Mouse (Mus musculus): ENCODE results near the gene Nfib. TPM values are rescaled to one million over a fixed set of nuclear protein-coding genes. Genes with fewer than 3 reads are reported as not detected.

The Nfib gene
- total and polyA plus RNA-seq, 3 experiments, result not detected

DNA sequence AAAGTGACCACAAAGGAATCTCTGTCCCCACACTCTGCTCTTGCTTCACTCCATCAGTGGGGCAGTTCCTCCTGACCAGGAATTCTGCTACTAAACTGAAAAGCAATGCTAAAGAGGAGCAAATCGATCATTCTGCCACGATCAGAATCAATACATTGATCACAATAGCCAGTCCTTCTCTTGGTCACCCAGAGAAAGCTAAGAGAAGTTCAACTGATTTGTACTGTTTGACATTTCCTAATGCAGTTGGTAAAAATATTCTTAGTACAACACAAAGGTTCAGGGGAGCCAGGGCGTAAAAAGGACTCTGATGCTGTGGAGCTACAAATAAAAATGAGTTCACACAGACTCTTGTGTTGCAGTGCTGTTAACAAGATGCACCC, 234.6 kb downstream of the Nfib start:
- Histone ChIP-seq H3K27ac (ENCODE audit: control insufficient read depth, low read depth, low read length) (no peak overlapping the region), H3K9me3 (replicated peaks; ENCODE audit: insufficient read depth, low read length) (no peaks in the 10 kb centered on the region), H3K4me1 (ENCODE audit: control insufficient read depth in 1 of 2, insufficient read depth in 2 of 2, low read length in 2 of 2) (no peaks in the 10 kb centered on the region), H3K4me3 (ENCODE audit: control insufficient read depth in 1 of 2, insufficient read depth in 1 of 2, low read depth in 2 of 2, low read length in 2 of 2) (no peak overlapping the region), H3K36me3 (ENCODE audit: control insufficient read depth in 1 of 2, insufficient read depth in 2 of 2, low read length in 2 of 2) (no peaks in the 10 kb centered on the region), H3K79me2 (ENCODE audit: control insufficient read depth, insufficient read depth, low read length, poor library complexity) (no peaks in the 10 kb centered on the region), H3K9ac (ENCODE audit: control insufficient read depth, low read depth, low read length, poor library complexity, severe bottlenecking) (no peak overlapping the region), H3K27me3 (ENCODE audit: control insufficient read depth in 1 of 2, insufficient read depth in 2 of 2, low read length in 2 of 2) (no peaks in the 10 kb centered on the region)
- no peak for DNase-seq (ENCODE audit: low read depth, low spot score)
- TF ChIP-seq USF1 (IDR thresholded peaks at IDR 0.05; ENCODE audit: low read depth, low read length), result no peak
- TF ChIP-seq SIN3A (IDR thresholded peaks at IDR 0.05; ENCODE audit: low read length), result no peak

DNA sequence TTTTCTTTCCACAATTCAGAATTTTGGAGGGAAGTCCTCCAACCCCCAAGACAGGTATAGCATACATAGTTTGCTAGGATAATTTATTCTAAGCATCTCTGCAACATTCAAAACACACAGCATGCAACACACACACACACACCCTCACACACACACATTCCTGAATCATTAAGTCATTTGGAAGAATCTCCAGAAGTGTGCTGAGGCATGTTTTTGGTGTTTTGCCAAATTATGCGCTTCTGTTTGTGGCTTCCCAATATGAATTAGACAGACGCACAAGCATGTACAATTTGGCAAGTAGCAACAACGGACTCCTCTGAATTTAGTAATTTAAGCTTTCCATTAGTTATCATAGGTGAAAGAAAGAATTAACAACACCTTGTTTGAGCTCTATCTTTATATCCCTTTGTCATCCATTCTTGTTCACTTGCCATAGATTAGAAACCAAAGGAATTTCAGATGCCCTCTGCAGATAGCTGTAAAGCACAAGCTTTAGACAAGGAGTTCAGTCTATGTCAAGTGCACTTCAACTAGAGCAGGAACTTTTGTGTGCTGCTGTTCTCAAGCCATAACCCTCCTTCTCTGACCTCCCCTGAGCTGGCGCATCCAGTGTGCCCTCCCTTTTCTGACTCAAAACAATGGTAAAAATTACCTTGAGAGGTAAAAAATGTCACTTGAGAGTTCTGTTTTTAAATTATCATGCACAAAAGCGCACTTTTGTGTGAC, 235.2 kb downstream of the Nfib start:
- DNase-seq (ENCODE audit: low read depth, low spot score), result no peak
- no peaks in the 10 kb centered on the region for H3K79me2 ChIP-seq (ENCODE audit: control insufficient read depth, insufficient read depth, low read length, poor library complexity)

DNA sequence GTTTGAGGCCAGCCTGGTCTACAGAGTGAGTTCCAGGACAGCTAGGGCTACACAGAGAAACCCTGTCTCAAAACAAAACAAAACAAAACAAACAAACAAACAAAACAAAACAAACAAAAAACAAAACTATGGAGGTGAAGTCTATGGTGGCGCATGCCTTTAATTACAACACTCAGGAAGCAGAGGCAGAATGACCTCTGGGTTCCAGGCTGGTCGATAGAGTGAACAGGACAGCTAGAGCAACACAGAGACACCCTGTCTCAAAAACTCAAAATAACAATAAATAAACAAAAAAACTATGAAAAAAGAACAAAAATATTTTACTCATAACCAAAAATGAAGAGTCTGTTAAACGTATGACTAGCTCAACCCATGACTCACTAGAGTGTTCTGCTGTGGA, 236.6 kb downstream of the Nfib start:
- TF ChIP-seq SMC3 (IDR thresholded peaks at IDR 0.05; ENCODE audit: low read depth, low read length) (no peak), MAFK (IDR thresholded peaks at IDR 0.05; ENCODE audit: borderline replicate concordance, low read depth, low read length) (no peak), SIN3A (IDR thresholded peaks at IDR 0.05; ENCODE audit: low read length) (no peak), MYC (IDR thresholded peaks at IDR 0.05; ENCODE audit: low read depth, low read length) (no peak), ZMIZ1 (IDR thresholded peaks at IDR 0.05; ENCODE audit: low read depth, low read length) (no peak)
- Histone ChIP-seq H3K4me3 (ENCODE audit: control insufficient read depth in 1 of 2, insufficient read depth in 1 of 2, low read depth in 2 of 2, low read length in 2 of 2) (no peak overlapping the region), H3K9me3 (replicated peaks; ENCODE audit: insufficient read depth, low read length) (no peaks in the 10 kb centered on the region), H3K27ac (ENCODE audit: control insufficient read depth, low read depth, low read length) (no peak overlapping the region), H3K36me3 (ENCODE audit: control insufficient read depth in 1 of 2, insufficient read depth in 2 of 2, low read length in 2 of 2) (no peaks in the 10 kb centered on the region), H3K4me1 (ENCODE audit: control insufficient read depth in 1 of 2, insufficient read depth in 2 of 2, low read length in 2 of 2) (no peaks in the 10 kb centered on the region), H3K27me3 (ENCODE audit: control insufficient read depth in 1 of 2, insufficient read depth in 2 of 2, low read length in 2 of 2) (no peaks in the 10 kb centered on the region), H3K9ac (ENCODE audit: control insufficient read depth, low read depth, low read length, poor library complexity, severe bottlenecking) (no peak overlapping the region), H3K79me2 (ENCODE audit: control insufficient read depth, insufficient read depth, low read length, poor library complexity) (no peaks in the 10 kb centered on the region)
- no peak for DNase-seq (ENCODE audit: low read depth, low spot score)

More for the DNA sequence above, 235.2 kb downstream of the Nfib start:
- Histone ChIP-seq H3K4me1 (ENCODE audit: control insufficient read depth in 1 of 2, insufficient read depth in 2 of 2, low read length in 2 of 2) (no peaks in the 10 kb centered on the region), H3K36me3 (ENCODE audit: control insufficient read depth in 1 of 2, insufficient read depth in 2 of 2, low read length in 2 of 2) (no peaks in the 10 kb centered on the region), H3K4me3 (ENCODE audit: control insufficient read depth in 1 of 2, insufficient read depth in 1 of 2, low read depth in 2 of 2, low read length in 2 of 2) (no peak overlapping the region), H3K9me3 (replicated peaks; ENCODE audit: insufficient read depth, low read length) (no peaks in the 10 kb centered on the region), H3K9ac (ENCODE audit: control insufficient read depth, low read depth, low read length, poor library complexity, severe bottlenecking) (no peak overlapping the region), H3K27me3 (ENCODE audit: control insufficient read depth in 1 of 2, insufficient read depth in 2 of 2, low read length in 2 of 2) (no peaks in the 10 kb centered on the region), H3K27ac (ENCODE audit: control insufficient read depth, low read depth, low read length) (no peak overlapping the region)
- TF ChIP-seq TCF12 (IDR thresholded peaks at IDR 0.05; ENCODE audit: low read depth, low read length) (no peak), RCOR1 (IDR thresholded peaks at IDR 0.05; ENCODE audit: low read depth, low read length) (no peak), MYB (IDR thresholded peaks at IDR 0.05; ENCODE audit: low read depth, low read length) (no peak), CTCF (IDR thresholded peaks at IDR 0.05 in 2 of 3, conservative IDR thresholded peaks at IDR 0.05 in 1 of 3; ENCODE audit: control insufficient read depth in 1 of 3, insufficient read depth in 1 of 3, low read depth in 2 of 3, low read length in 3 of 3, poor library complexity in 1 of 3, severe bottlenecking in 1 of 3) (no peak), GABPA (IDR thresholded peaks at IDR 0.05; ENCODE audit: low read depth, low read length) (no peak), RAD21 (IDR thresholded peaks at IDR 0.05; ENCODE audit: low read depth, low read length) (no peak), E2F4 (IDR thresholded peaks at IDR 0.05; ENCODE audit: borderline replicate concordance, low read depth, low read length) (no peak), ETS1 (IDR thresholded peaks at IDR 0.05; ENCODE audit: low read depth, low read length) (no peak), MAFK (IDR thresholded peaks at IDR 0.05; ENCODE audit: borderline replicate concordance, low read depth, low read length) (no peak), POLR2AphosphoS5 (IDR thresholded peaks at IDR 0.05; ENCODE audit: borderline replicate concordance, low read depth, low read length) (no peak), HCFC1 (IDR thresholded peaks at IDR 0.05; ENCODE audit: low read depth, low read length) (no peak), GATA1 (IDR thresholded peaks at IDR 0.05; ENCODE audit: low read depth, low read length) (no peak), TBP (IDR thresholded peaks at IDR 0.05; ENCODE audit: low read depth, low read length) (no peak), MAZ (IDR thresholded peaks at IDR 0.05; ENCODE audit: low read depth, low read length) (no peak), POLR2A (IDR thresholded peaks at IDR 0.05; ENCODE audit: control insufficient read depth in 1 of 2, insufficient read depth in 1 of 2, low read depth in 1 of 2, low read length in 2 of 2, poor library complexity in 1 of 2) (no peak), NELFE (IDR thresholded peaks at IDR 0.05; ENCODE audit: low read depth, low read length) (no peak), USF1 (IDR thresholded peaks at IDR 0.05; ENCODE audit: low read depth, low read length) (no peak)
